Mouse (Mus musculus) ES-Bruce4 (cell line): ENCODE measurements at regions not wholly inside any gene's neighbourhood (a gene's known extent, or its start where the extent isn't known, plus 50 kb on each side); places are given as distances from the start of the nearest gene placed in this dataset.

Experiments
- H3K27ac ChIP-seq: 2 replicates; pipeline ENCODE4 v1.5.1; 2012; ENCODE audit warnings: low read length, inconsistent platforms; ENCODE audit not compliant: insufficient read depth
- H3K27me3 ChIP-seq: 2 replicates; pipeline ENCODE4 v1.6.1; 2012; ENCODE audit warnings: mild to moderate bottlenecking, low read length, inconsistent platforms; ENCODE audit not compliant: control insufficient read depth, poor library complexity, insufficient read depth, severe bottlenecking
- H3K36me3 ChIP-seq: 2 replicates; pipeline ENCODE4 v1.6.1; 2012; ENCODE audit warnings: inconsistent platforms, mild to moderate bottlenecking, low read length, moderate library complexity; ENCODE audit not compliant: control insufficient read depth, poor library complexity, insufficient read depth, severe bottlenecking
- H3K4me1 ChIP-seq: one replicate; pipeline ENCODE4 v1.8.1; 2011; ENCODE audit warnings: low read length; ENCODE audit not compliant: control insufficient read depth, insufficient read depth
- H3K4me3 ChIP-seq: 2 replicates; pipeline ENCODE4 v1.5.1; 2011; ENCODE audit warnings: low read depth, mild to moderate bottlenecking, low read length
- H3K9ac ChIP-seq: 2 replicates; pipeline ENCODE4 v1.6.1; 2012; ENCODE audit warnings: low read depth, mild to moderate bottlenecking, inconsistent platforms; ENCODE audit not compliant: poor library complexity, severe bottlenecking
- H3K9me3 ChIP-seq: replicated peaks from 2 replicates; pipeline ENCODE4 v1.6.1; 2012; ENCODE audit warnings: mild to moderate bottlenecking, low read length, inconsistent platforms; ENCODE audit not compliant: control insufficient read depth, poor library complexity, insufficient read depth, severe bottlenecking
- CTCF ChIP-seq: IDR thresholded peaks from one replicate; pipeline ENCODE4 v1.8.1; 2011; ENCODE audit warnings: low read depth, low read length
- EP300 ChIP-seq: IDR thresholded peaks from 2 replicates; pipeline ENCODE4 v1.6.1; 2011; ENCODE audit warnings: low read depth, low read length; ENCODE audit not compliant: insufficient read depth
- POLR2A ChIP-seq: IDR thresholded peaks from one replicate; pipeline ENCODE4 v1.8.1; 2011; ENCODE audit warnings: low read length; ENCODE audit not compliant: insufficient read depth

DNA sequence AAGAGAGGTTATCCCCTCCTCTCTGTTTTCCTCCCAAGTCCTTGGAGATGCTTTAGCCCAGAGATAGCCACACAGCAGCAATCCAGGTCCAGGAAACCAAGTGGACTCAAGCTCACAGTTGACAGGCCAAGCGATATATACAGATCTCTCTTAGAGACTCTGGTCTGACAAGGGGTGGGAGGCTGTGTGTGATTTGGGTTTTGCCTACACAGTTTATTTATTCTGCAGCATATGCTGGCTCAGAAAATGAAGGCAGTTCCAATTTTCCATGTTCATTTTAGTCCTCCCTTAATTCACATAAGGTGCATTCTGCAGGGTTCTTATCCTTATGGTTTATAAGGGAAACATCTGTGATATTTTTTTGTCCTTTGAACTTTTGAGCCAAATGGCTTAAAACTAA is 595.0 kb upstream of the Apob start:
- no peak for TF ChIP-seq POLR2A
- no peak for TF ChIP-seq EP300
- TF ChIP-seq CTCF = no peak
- Histone ChIP-seq H3K36me3 (no peaks in the 10 kb centered on the region), H3K4me1 (no peaks in the 10 kb centered on the region), H3K27me3 (no peaks in the 10 kb centered on the region), H3K9ac (no peak overlapping the region), H3K27ac (no peak overlapping the region), H3K9me3 (no peaks in the 10 kb centered on the region), H3K4me3 (no peak overlapping the region)

DNA sequence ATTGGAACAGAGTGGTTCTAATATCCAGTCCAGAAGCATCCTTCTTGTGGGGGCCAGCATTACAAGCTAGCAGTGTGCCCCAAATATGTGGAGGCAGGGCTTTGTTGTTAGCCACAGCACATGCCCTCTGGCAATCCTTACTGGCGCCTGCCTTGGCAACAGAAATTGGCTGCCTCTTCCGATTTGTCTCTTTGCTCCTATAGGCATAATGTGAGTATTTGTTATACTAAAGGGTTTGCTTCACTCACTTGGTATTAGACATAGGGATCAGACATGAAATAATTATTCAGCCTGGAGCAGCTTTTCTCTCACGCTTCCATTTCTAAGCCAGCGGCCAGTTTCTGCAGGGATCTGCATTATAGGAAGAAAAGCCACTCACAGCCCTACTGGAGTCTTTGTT is 573.6 kb upstream of the Apob start:
- no peaks in the 10 kb centered on the region for H3K27me3 ChIP-seq
- no peak overlapping the region for H3K27ac ChIP-seq
- H3K9me3 ChIP-seq = no peaks in the 10 kb centered on the region
- H3K36me3 ChIP-seq = no peaks in the 10 kb centered on the region
- no peaks in the 10 kb centered on the region for H3K4me1 ChIP-seq
- TF ChIP-seq POLR2A (no peak), CTCF (no peak), EP300 (no peak)
- H3K4me3 ChIP-seq = no peak overlapping the region
- H3K9ac ChIP-seq = no peak overlapping the region

DNA sequence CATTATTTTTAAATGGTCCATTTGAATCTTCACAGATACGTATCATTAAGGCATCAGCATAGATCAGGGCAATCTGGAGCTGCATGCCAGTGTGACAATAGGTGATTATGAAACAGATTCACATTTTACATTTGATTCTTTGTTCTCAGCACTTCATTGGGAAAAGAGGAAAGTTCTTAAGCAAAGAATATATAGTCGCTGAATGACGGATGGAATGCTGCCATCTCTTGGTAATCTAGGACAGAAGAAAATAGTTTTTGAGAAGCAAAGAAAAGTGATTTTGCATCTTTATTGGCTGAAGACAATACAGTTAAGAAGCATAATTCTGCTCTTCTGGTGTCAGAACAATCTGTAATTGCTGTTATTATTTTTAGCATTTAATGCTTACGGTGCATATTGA is 565.6 kb upstream of the Apob start:
- Histone ChIP-seq H3K27ac (no peak overlapping the region), H3K9me3 (no peaks in the 10 kb centered on the region), H3K36me3 (no peaks in the 10 kb centered on the region), H3K27me3 (no peaks in the 10 kb centered on the region), H3K4me1 (no peaks in the 10 kb centered on the region), H3K4me3 (no peak overlapping the region), H3K9ac (no peak overlapping the region)
- TF ChIP-seq EP300 = no peak
- TF ChIP-seq POLR2A = no peak
- no peak for TF ChIP-seq CTCF

DNA sequence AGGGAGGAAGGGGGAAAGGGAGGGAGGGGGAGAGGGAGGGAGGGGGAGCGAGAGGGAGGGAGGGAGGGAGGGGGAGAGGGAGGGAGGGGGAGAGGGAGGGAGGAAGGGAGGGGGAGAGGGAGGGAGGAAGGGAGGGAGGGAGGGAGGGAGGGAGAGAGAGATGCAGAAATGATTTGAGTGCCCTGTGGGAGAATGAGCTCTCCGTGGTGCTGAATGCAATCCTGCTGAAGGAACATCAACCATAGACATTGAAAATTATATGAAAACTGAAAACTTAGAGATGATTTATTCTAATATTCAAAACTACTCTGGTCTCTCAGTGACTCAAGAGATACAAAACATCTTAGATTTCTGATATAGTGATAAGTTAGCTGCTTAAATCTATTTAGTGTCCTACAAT is 557.2 kb upstream of the Apob start:
- Histone ChIP-seq H3K9ac (no peak overlapping the region), H3K4me1 (no peaks in the 10 kb centered on the region), H3K27me3 (no peaks in the 10 kb centered on the region), H3K9me3 (no peaks in the 10 kb centered on the region), H3K4me3 (no peak overlapping the region), H3K27ac (no peak overlapping the region), H3K36me3 (no peaks in the 10 kb centered on the region)
- TF ChIP-seq EP300 (no peak), CTCF (no peak), POLR2A (no peak)

DNA sequence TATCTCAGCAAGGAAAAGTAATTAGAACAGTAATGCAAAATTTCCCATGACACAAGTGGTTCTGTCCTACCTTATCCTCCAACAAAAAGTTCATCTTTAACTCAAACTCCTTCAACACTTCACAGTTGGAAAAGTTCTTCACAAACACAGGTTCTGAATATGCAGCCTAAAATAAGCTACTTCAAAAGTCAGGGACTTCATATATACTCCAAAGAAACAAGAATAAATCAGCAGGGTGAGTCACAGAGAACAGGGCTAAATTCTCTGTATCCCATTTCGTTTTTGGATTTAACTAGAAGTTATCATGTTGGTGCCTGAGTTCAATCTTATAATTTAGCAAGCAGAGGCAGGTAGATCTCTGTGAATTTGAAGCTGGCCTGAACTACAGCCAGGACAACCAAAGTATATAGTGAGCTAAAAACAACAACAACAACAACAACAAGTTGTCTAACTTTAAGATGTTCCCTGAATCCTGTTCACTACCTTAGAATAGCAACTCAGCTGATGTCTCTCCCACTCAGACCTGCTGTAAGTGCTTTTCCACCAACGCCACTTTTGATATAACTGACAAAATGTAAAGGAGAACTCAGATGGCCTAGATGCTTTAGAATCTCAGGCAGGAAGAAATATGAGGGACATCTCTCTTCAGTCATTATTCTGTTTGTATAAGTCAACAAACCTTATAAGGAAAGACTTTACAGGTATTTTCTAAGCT is 555.5 kb upstream of the Apob start:
- no peak overlapping the region for H3K9ac ChIP-seq
- no peak for TF ChIP-seq CTCF
- TF ChIP-seq POLR2A = no peak
- TF ChIP-seq EP300 = no peak
- no peaks in the 10 kb centered on the region for H3K9me3 ChIP-seq

DNA sequence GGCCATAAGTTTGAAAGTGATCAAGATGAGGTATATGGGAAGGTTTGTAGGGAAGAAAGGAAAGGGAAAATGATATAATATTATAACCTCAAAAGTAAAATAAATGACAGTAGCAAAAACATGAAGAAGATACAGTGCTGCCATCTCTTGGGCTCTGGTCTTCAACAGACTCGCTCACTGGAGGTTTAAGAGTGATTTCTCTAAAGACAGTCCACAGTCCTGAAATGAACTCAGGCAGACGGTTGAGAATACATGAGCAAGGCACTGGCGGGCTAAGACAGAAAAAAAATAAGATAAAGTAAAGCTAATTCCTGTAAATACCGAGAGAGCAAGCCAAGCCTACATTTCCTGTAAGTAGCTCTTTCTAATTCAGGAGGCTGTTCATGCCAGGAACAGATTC is 546.5 kb upstream of the Apob start:
- Histone ChIP-seq H3K9me3 (no peaks in the 10 kb centered on the region), H3K27ac (no peak overlapping the region), H3K27me3 (no peaks in the 10 kb centered on the region), H3K4me3 (no peak overlapping the region), H3K36me3 (no peaks in the 10 kb centered on the region), H3K4me1 (no peaks in the 10 kb centered on the region), H3K9ac (no peak overlapping the region)
- TF ChIP-seq EP300 = no peak
- TF ChIP-seq POLR2A = no peak
- TF ChIP-seq CTCF = no peak

More for the DNA sequence above, 555.5 kb upstream of the Apob start:
- Histone ChIP-seq H3K4me1 (no peaks in the 10 kb centered on the region), H3K36me3 (no peaks in the 10 kb centered on the region), H3K4me3 (no peak overlapping the region), H3K27me3 (no peaks in the 10 kb centered on the region), H3K27ac (no peak overlapping the region)

DNA sequence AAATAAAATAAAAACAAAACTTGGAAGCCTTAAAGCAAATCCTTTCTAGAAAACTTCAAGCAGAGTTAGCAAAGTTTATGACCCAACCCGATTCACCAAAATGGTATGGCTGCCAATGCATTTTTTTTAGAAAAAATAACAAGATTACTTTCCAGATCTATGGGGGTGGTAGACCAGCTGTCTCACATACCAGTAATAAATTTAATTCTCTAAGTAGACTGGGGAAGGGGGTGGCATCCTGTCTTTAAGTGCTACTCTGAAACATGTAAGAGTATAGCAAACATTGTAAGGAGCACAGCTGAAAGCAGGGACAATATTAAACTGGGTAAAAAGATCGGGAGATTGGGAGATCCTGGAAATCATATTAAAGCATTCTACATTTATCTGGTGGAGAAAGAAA is 532.2 kb upstream of the Apob start:
- Histone ChIP-seq H3K36me3 (no peaks in the 10 kb centered on the region), H3K9me3 (no peaks in the 10 kb centered on the region), H3K27ac (no peak overlapping the region), H3K4me3 (no peak overlapping the region), H3K9ac (no peak overlapping the region), H3K27me3 (no peaks in the 10 kb centered on the region), H3K4me1 (no peaks in the 10 kb centered on the region)
- no peak for TF ChIP-seq CTCF
